In the genomic region with DNA sequence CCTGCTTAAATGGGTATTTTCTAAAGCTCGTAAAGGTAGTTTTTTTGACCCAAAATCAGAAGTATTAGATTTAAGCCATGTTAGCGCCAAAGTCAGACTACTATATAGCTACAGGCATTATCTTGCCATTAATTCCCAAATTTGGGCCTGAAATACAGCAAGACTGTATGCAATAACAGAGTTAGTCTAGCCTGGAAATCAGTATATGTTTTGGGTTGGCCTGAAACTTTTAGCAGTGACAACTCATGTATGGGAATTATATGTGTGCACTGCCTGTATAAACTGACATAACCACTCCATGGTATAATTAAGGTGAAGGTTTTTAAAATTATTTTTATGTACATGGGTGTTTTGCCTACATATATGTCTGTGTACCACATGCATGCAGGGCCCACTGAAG, we compare ENCODE assay signal across 8 mouse cellular contexts. TPM values are rescaled to one million over a fixed set of nuclear protein-coding genes. Genes with fewer than 3 reads are reported as not detected.
DNase-seq lines count a peak whose midpoint lies in the region; ATAC-seq lines count a peak whose summit lies in the region.

A gene (minus strand): TSS at position 101 of the 400 bp plus-strand sequence.

- H3K9me3 ChIP-seq in hindbrain, embryonic 16.5 days (ENCODE audit: control insufficient read depth, low read length), result no peaks in the 10 kb centered on the region

- peak within 1 kb of the TSS; percentile 76 for H3K9ac ChIP-seq in hindbrain, embryonic 16.5 days (ENCODE audit: low read depth, low read length)

- H3K27me3 ChIP-seq in hindbrain, embryonic 16.5 days (replicated peaks; ENCODE audit: control insufficient read depth, insufficient read depth, low read length), result no peaks in the 10 kb centered on the region

- H3K27ac ChIP-seq in hindbrain, embryonic 16.5 days (ENCODE audit: low read depth, low read length), result peak within 1 kb of the TSS; percentile 76
- H3K27ac ChIP-seq in macrophage, result peak within 1 kb of the TSS; percentile 83

- H3K36me3 ChIP-seq in hindbrain, embryonic 16.5 days (ENCODE audit: control insufficient read depth, insufficient read depth, low read length), result peaks cover 25% of the 10 kb centered on the region
- peaks cover 35% of the 10 kb centered on the region for H3K36me3 ChIP-seq in macrophage (ENCODE audit: inconsistent target)

- peak within 1 kb of the TSS; percentile 77 for H3K4me3 ChIP-seq in hindbrain, embryonic 16.5 days (ENCODE audit: low read length)
- H3K4me3 ChIP-seq in macrophage (ENCODE audit: inconsistent target), result peak within 1 kb of the TSS; percentile 98

- H3K4me2 ChIP-seq in hindbrain, embryonic 16.5 days (ENCODE audit: low read length), result peak within 1 kb of the TSS; percentile 90

- peaks cover 47% of the 10 kb centered on the region for H3K79me2 ChIP-seq in macrophage (ENCODE audit: inconsistent target)

- no peak for DNase-seq in frontal cortex, adult 2 months (ENCODE audit: extremely low spot score in 1 of 2, low spot score in 1 of 2)
- no peak for DNase-seq in frontal cortex, postnatal 36 days (ENCODE audit: low spot score in 2 of 2)
- DNase-seq in adrenal gland, adult 2 months, result no peak
- DNase-seq in gastrocnemius, adult 18-20 months (ENCODE audit: low spot score), result no peak
- no peak for DNase-seq in urinary bladder, postnatal 10 days (ENCODE audit: low spot score)
- no peak for DNase-seq in right cerebral cortex, postnatal 10 days (ENCODE audit: low spot score in 2 of 2)

- no peak for ATAC-seq in hindbrain, embryonic 16.5 days

- H3K4me1 ChIP-seq in hindbrain, embryonic 16.5 days (ENCODE audit: control insufficient read depth, insufficient read depth, low read depth, low read length), result peaks cover 19% of the 10 kb centered on the region

- WGBS in hindbrain, embryonic 16.5 days, result 91% methylated on average over 2 of the region's 2 CpGs
- 92% methylated on average over 2 of the region's 2 CpGs for WGBS in macrophage (ENCODE audit: missing documents)

RNA-seq across cellular contexts. Expression of the gene that starts here (rescaled TPM):
- polyA plus RNA-seq in frontal cortex, adult 2 months (2012; rRNA removed), result 324 and 327 TPM in 2 replicates
- total RNA-seq in adrenal gland, adult 2 months (2021), result 100 to 1,000 TPM; 500 to 593 TPM
- 43.5 and 53.7 TPM in 2 replicates for polyA plus RNA-seq in adrenal gland, adult 2 months (2012; rRNA removed)
- total RNA-seq in gastrocnemius, adult 18-20 months (2021), result 100 to 1,000 TPM; 688 to 719 TPM
- 673 and 743 TPM in 2 replicates for polyA plus RNA-seq in hindbrain, embryonic 16.5 days (2015; fragmentation: Nextera tagmentation; extraction: Ambion mirVana)
- total RNA-seq in macrophage (2018; cell fraction: chromatin; rRNA removed), result 10 to 100 TPM in 24 of 26 experiments, 1 to 10 TPM in 2; 6.7 to 44.9 (median 20.2) TPM
- 100 to 1,000 TPM; 155 to 212 (median 175) TPM for total RNA-seq in macrophage (2018; cell fraction: cytosol; rRNA removed)
- total RNA-seq in macrophage (2018; cell fraction: nucleus; rRNA removed), result 10 to 100 TPM; 15.8 to 53.5 (median 31.2) TPM
- polyA plus RNA-seq in macrophage (2018), result 102 to 214 TPM (median 189 TPM) in 3 replicates
